Mouse (Mus musculus) intestine, embryonic 16.5 days (tissue): ENCODE measurements around the gene Dnaaf5. TPM values are rescaled to one million over a fixed set of nuclear protein-coding genes. Genes with fewer than 3 reads are reported as not detected.

Experiments
- ATAC-seq: fragments of 200-750 bp; cut with Nextera tagmentation; 2 replicates; pipeline ENCODE4 v1.8.0; 2017; ENCODE audit warnings: moderate TSS enrichment, moderate library complexity
- H3K27ac ChIP-seq: fragments of 300-500 bp; sonication (generic); 2 replicates; pipeline ENCODE4 v1.5.1; 2014; ENCODE audit warnings: mild to moderate bottlenecking, low read length
- H3K27me3 ChIP-seq: fragments of 300-500 bp; sonication (generic); replicated peaks from 2 replicates; pipeline ENCODE4 v1.6.1; 2014; ENCODE audit warnings: low read length, control low read depth, mixed read lengths; ENCODE audit not compliant: control insufficient read depth, insufficient read depth
- H3K36me3 ChIP-seq: fragments of 300-500 bp; sonication (generic); 2 replicates; pipeline ENCODE4 v1.6.1; 2014; ENCODE audit warnings: low read length, control low read depth; ENCODE audit not compliant: control insufficient read depth, insufficient read depth
- H3K4me1 ChIP-seq: fragments of 300-500 bp; sonication (generic); 2 replicates; pipeline ENCODE4 v1.6.1; 2014; ENCODE audit warnings: low read length, control low read depth, mixed read lengths; ENCODE audit not compliant: control insufficient read depth, insufficient read depth
- H3K4me2 ChIP-seq: fragments of 300-500 bp; sonication (generic); 2 replicates; pipeline ENCODE4 v1.6.1; 2014; ENCODE audit warnings: low read depth, low read length, control low read depth
- H3K4me3 ChIP-seq: fragments of 300-500 bp; sonication (generic); 2 replicates; pipeline ENCODE4 v1.5.1; 2014; ENCODE audit warnings: mild to moderate bottlenecking, low read length
- H3K9ac ChIP-seq: fragments of 300-500 bp; sonication (generic); 2 replicates; pipeline ENCODE4 v1.6.1; 2014; ENCODE audit warnings: low read depth, low read length
- H3K9me3 ChIP-seq: fragments of 300-500 bp; sonication (generic); 2 replicates; pipeline ENCODE4 v1.6.1; 2016; ENCODE audit warnings: low read length, control low read depth; ENCODE audit not compliant: control insufficient read depth
- WGBS: fragments of 180-500 bp; shearing (Covaris S2); extraction: QIAGEN DNeasy Blood & Tissue Kit; methylation state at CpG from one replicate; pipeline ENCODE4 v1.1.7; 2014; 5-methylcytosine and 5-hydroxymethylcytosine counted together
- polyA plus RNA-seq: library from polyadenylated mRNA; unstranded; fragments of >200 nt; fragmentation: Nextera tagmentation; extraction: Ambion mirVana; gene quantifications from 2 replicates; pipeline ENCODE4 v1.2.1, GENCODE M21; 2015

Dnaaf5 gene
- polyA plus RNA-seq, 1 experiment from 2014 or later = 2.4 TPM

DNA sequence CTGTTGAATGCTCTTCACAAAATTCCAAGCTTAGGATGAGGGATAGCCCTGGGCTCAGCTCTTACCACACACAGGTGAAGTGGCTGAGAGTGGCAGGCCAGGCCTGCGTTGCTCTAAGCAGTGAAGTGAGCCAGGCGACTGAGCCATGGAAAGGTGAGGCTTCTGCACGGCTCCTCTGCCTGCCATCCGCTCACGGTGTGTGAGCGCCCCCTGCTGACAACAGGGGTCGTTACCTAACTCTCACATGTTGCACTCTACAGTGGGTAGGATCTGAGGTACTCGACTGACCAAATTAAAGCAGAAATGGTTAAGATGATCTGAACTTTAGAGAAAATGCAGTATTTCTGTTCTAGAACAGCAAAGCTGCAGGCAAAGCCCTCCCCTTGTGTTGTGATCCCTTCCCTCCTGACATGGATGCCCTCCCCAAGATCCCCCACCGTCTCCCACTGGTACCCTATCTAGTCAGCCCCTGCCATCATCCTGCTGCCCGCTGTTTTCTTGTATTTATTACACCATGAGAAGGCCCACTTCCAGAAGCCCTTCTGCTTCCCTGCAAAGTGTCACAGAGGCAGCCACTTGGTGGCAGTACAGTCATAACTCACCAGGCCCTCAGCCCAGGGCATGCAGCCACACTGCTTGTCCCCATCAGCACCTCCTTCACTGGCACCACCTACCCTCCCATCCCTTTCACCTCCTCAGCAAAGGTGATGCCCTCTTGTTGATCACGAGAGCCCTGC lies 29.0 kb downstream of the Dnaaf5 start:
- 25% methylated on average over 11 of the region's 11 CpGs for WGBS
- Histone ChIP-seq H3K36me3 (peaks cover 7% of the 10 kb centered on the region), H3K27ac (no peak overlapping the region)

DNA sequence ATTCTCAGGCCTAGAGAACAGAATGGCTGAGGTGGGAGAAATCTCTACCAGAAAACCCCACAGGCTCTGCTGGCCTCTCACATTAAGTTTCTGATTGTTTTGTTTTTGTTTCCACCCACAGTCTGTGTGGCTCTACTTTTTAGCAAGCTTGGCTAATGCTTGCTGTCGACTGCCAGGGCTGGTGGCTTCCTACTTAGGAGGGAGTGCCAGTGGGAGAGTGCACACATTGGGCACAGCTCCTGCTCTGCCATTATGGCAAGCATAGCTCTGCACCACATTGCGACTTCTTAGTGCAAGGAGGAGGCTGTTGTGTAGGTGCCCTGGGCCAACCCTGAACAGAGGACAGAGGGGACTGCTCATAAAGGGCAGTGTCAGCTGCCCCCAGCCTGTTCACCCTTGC lies 33.1 kb downstream of the Dnaaf5 start:
- no peaks in the 10 kb centered on the region for H3K4me1 ChIP-seq
- H3K9me3 ChIP-seq = no peaks in the 10 kb centered on the region
- no peak for ATAC-seq
- no peak overlapping the region for H3K4me3 ChIP-seq
- H3K9ac ChIP-seq = no peak overlapping the region
- WGBS = 90% methylated on average over 2 of the region's 2 CpGs
- H3K27me3 ChIP-seq = no peaks in the 10 kb centered on the region
- peaks cover 6% of the 10 kb centered on the region; the same call in 1 of the 2 replicates for H3K36me3 ChIP-seq
- no peak overlapping the region for H3K27ac ChIP-seq
- H3K4me2 ChIP-seq = no peak overlapping the region

More for the DNA sequence above, 29.0 kb downstream of the Dnaaf5 start:
- H3K9me3 ChIP-seq = no peaks in the 10 kb centered on the region
- peak; percentile 68 for ATAC-seq
- no peak overlapping the region for H3K9ac ChIP-seq
- H3K4me3 ChIP-seq = no peak overlapping the region
- H3K27me3 ChIP-seq = no peaks in the 10 kb centered on the region
- peaks cover 11% of the 10 kb centered on the region for H3K4me1 ChIP-seq
- H3K4me2 ChIP-seq = no peak overlapping the region

DNA sequence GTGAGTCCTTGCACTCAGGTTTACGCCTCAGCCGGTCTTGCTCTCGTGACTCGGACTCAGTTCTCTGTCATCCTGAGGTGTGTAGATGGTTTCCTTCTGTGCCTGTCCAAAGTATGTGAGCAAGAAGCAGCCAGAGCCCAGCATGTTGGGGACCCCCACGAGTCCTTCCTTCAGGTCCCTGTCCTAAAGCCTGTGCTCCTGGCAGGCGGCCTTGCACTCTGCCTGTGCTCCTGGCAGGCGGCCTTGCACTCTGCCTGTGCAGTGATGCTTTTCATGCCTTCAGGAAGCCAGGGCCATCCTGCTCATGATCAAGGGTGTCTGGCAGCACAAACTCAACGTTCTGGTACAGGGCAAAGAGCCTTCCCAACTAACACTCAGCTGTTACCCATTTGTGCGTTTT lies 33.6 kb downstream of the Dnaaf5 start:
- 88% methylated on average over 9 of the region's 9 CpGs for WGBS
- no peak overlapping the region for H3K4me2 ChIP-seq

DNA sequence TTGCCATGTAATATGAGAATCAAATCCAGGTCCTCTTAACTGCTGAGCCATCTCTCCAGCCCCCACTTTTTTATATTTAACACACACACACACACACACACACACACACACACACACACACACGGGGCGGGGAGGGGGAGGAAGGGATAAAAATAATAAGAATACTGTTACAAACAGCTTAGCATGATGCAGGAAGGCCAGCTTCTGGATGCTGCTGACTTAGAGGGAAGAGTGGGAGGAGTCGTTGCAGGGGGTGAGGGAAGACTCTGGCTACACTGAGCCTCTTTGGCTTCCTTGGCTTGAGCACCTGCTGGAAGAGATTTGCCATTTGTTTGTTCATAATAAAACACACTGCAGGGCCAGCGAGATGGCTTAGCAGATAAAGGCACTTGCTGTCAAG lies 34.9 kb downstream of the Dnaaf5 start:
- Histone ChIP-seq H3K4me2 (no peak overlapping the region), H3K9me3 (no peaks in the 10 kb centered on the region), H3K27me3 (no peaks in the 10 kb centered on the region), H3K36me3 (peaks cover 6% of the 10 kb centered on the region; the same call in 1 of the 2 replicates), H3K4me1 (no peaks in the 10 kb centered on the region), H3K9ac (no peak overlapping the region), H3K4me3 (no peak overlapping the region), H3K27ac (no peak overlapping the region)
- ATAC-seq = no peak
- 78% methylated on average over 4 of the region's 4 CpGs for WGBS

More for the DNA sequence above, 33.6 kb downstream of the Dnaaf5 start:
- H3K4me1 ChIP-seq = no peaks in the 10 kb centered on the region
- no peak overlapping the region for H3K27ac ChIP-seq
- no peak for ATAC-seq
- H3K36me3 ChIP-seq = peaks cover 6% of the 10 kb centered on the region; the same call in 1 of the 2 replicates
- no peaks in the 10 kb centered on the region for H3K9me3 ChIP-seq
- no peaks in the 10 kb centered on the region for H3K27me3 ChIP-seq
- H3K9ac ChIP-seq = no peak overlapping the region
- H3K4me3 ChIP-seq = no peak overlapping the region

DNA sequence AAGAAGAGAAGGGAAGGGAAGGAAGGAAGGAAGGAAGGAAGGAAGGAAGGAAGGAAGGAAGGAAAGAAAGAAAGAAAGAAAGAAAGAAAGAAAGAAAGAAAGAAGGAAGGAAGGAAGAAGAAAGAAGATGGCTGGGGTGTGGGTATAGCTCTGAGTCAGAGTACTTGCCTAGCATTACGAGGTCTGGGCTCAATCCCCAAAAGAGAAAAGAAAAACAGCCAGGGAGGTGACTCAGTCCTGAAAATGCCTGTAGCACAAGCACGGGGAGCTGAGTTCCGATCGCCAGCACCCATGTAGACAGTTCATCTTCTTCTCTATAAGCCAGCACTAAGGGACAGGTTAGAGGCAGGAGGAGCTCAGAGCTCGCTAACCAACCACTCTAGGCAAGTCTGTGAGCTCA lies 39.7 kb downstream of the Dnaaf5 start:
- no peak for ATAC-seq

DNA sequence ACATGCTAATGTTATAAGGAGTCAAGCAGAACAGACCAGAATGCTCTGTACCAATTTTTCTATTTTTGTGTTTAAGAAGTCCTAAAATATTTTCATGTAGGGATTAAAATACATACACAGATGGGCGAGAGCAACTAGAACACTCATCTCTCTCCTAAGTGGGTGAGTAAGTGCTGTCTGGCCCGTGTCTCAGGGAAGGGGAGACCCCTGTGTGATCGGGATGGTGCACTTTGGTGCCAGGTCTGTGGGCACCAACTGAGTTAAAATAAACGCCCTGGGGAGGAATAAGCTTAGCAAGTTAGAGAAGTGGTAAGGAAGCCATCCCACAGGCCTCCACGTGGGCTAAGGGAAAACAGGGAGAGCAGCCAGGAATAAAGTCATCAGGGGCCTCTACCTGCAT lies 40.9 kb downstream of the Dnaaf5 start:
- Histone ChIP-seq H3K27me3 (no peaks in the 10 kb centered on the region), H3K4me3 (no peak overlapping the region), H3K27ac (no peak overlapping the region), H3K4me1 (no peaks in the 10 kb centered on the region), H3K9ac (no peak overlapping the region), H3K4me2 (no peak overlapping the region), H3K36me3 (peaks cover 3% of the 10 kb centered on the region; the same call in 1 of the 2 replicates), H3K9me3 (no peaks in the 10 kb centered on the region)
- ATAC-seq = no peak
- 75% methylated on average over 5 of the region's 5 CpGs for WGBS

More for the DNA sequence above, 39.7 kb downstream of the Dnaaf5 start:
- WGBS = 93% methylated on average over 5 of the region's 5 CpGs
- Histone ChIP-seq H3K9ac (no peak overlapping the region), H3K9me3 (no peaks in the 10 kb centered on the region), H3K27ac (no peak overlapping the region), H3K4me3 (no peak overlapping the region), H3K4me2 (no peak overlapping the region), H3K27me3 (no peaks in the 10 kb centered on the region), H3K36me3 (peaks cover 3% of the 10 kb centered on the region; the same call in 1 of the 2 replicates), H3K4me1 (no peaks in the 10 kb centered on the region)

DNA sequence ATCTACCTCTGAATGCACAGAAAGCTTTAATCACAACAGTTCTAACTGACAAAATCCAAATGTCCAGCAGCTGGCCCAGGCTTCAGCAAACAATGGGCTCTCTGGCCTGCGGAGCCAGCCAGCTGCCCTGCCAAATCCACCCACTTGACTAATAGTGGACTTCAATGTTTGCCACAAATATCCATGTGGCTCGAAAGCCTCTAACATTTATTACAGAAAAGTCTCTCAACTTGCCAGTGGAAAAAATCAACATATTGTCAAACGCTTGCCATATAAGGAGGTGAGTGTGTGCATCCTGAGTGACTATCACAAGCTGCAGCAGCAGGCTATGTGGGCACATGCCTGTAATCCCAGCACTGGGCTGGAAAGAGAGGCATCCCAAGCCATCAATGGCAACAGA lies 48.8 kb downstream of the Dnaaf5 start:
- no peak overlapping the region for H3K4me2 ChIP-seq
- no peaks in the 10 kb centered on the region for H3K36me3 ChIP-seq
- no peaks in the 10 kb centered on the region for H3K27me3 ChIP-seq
- H3K9ac ChIP-seq = no peak overlapping the region
- no peak for ATAC-seq
- peaks cover 21% of the 10 kb centered on the region for H3K4me1 ChIP-seq
- H3K9me3 ChIP-seq = no peaks in the 10 kb centered on the region
- WGBS = 61% methylated on average over 3 of the region's 3 CpGs
- H3K4me3 ChIP-seq = no peak overlapping the region
- no peak overlapping the region for H3K27ac ChIP-seq

DNA sequence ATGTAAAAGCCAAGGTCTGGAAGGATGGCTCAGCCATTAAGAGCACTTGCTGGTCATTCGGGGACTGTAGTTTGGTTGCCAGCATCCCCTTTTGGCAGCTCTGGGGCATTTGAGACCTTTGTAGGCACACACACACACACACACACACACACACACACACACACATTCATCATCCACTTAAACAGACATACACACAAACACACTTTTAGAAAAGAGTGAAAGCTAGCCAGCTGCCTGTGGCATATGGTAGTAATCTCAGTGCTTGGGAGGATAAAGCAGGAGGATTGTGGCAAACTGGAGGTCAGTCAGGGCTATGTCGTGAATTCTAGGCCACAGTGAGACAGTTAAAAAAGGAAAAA lies 49.6 kb downstream of the Dnaaf5 start:
- peak overlapping the region; percentile 75 for H3K4me2 ChIP-seq
- peak overlapping the region; percentile 88 for H3K4me3 ChIP-seq
- no peak for ATAC-seq
- 38% methylated on average over 2 of the region's 2 CpGs for WGBS
- H3K27me3 ChIP-seq = no peaks in the 10 kb centered on the region
- no peaks in the 10 kb centered on the region for H3K36me3 ChIP-seq
- peak overlapping the region; percentile 76 for H3K9ac ChIP-seq
- H3K9me3 ChIP-seq = no peaks in the 10 kb centered on the region
- H3K4me1 ChIP-seq = peaks cover 25% of the 10 kb centered on the region
- peak overlapping the region; percentile 83 for H3K27ac ChIP-seq

DNA sequence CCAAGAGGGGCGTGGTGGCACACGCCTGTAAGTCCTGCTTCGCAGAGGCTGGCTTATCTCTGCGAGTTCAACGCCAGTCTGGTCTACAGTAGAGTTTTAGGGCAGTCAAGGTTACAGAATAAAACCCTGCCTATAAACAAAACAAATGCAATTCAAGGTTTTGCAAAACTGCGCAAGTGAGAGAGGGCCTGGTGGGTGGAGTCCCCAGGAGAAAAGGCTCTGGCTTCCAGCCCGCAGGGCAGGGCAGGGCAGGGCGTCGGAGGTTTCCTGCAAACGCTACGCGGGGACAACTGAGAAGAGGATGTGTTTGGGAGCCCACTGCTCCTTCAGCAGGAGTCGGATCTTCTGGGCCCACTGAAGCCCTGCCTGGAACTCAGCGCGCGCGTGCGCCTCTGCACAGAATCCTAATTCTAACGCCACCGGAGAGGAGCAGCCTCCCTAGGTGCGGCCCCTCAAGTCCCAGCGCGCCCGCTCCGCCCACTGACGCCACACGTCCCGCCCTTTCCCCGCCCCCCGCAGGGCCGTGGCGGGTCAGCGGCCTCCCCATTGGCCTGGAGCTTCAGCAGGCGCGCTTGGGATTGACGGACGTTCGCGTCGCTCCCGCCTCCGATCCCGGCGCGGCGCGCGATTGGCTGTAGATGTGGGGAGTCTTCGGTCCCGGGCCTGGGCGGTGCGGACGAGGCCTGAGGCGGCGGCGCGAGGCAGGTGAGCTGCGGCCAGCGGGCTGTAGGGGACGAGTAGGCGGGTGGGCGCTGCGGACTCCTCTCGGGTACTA lies 50.2 kb downstream of the Dnaaf5 start, which contains the start of gene Sun1:
Gene Sun1, plus strand, starts transcription at position 643 of the 775 bp plus-strand sequence.
- peak within 1 kb of the TSS; percentile 83 for H3K27ac ChIP-seq
- peak within 1 kb of the TSS; percentile 88 for H3K4me3 ChIP-seq
- WGBS = under 1% methylated on average over 63 of the region's 64 CpGs
- no peaks in the 10 kb centered on the region for H3K9me3 ChIP-seq
- peak within 1 kb of the TSS; percentile 75 for H3K4me2 ChIP-seq
- peak; percentile 99 for ATAC-seq
- no peaks in the 10 kb centered on the region for H3K36me3 ChIP-seq
- H3K9ac ChIP-seq = peak within 1 kb of the TSS; percentile 84
- H3K27me3 ChIP-seq = no peaks in the 10 kb centered on the region
- H3K4me1 ChIP-seq = peaks cover 30% of the 10 kb centered on the region
